Mouse (Mus musculus) liver, adult 2 months (tissue): Measurements from ENCODE around the gene Cacnb1.

Experiments used
- CTCF ChIP-seq: fragments of 200-500 bp; IDR thresholded peaks from 2 replicates; pipeline ENCODE4 v1.5.1; 2011; ENCODE audit warnings: low read depth, low read length, control low read depth
- POLR2A ChIP-seq: fragments of 200-500 bp; IDR thresholded peaks from 2 replicates; pipeline ENCODE4 v1.6.1; 2011; ENCODE audit warnings: low read length, control low read depth; ENCODE audit not compliant: insufficient read depth; ENCODE audit errors: extremely low read depth

- TF ChIP-seq CTCF (no peak), POLR2A (no peak)
Observed at GRCm38 (mm10) chr11:97967114-97967513, 55.7 kb downstream of the Cacnb1 start.
